Mouse (Mus musculus): ENCODE results near the gene Rhot1. TPM values are rescaled to one million over a fixed set of nuclear protein-coding genes. Genes with fewer than 3 reads are reported as not detected.

The Rhot1 gene
- polyA plus RNA-seq, 1 experiment from 2014 or later = 76.2 TPM

DNA sequence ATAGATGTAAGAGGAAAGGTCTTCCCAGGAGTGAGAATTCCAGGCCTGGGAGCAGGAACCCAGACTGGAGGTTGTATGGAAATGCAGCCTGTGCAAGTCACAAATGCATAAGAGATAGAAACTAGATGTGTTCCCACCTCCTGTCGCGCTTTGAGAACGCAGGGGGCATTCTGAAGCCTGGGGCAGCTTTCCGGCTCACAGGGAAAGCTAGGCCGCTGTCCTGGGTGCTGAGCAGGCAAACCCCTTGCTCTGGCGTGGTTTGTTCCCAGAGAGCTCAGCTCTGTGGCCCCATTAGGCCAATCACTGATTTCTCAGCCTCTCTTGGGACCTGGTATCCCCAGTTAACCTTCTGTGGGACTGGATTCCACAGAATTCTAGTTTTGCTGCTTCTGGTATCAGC is 103.7 kb downstream of the Rhot1 start:
- Histone ChIP-seq H3K36me3 (no peaks in the 10 kb centered on the region), H3K27me3 (no peaks in the 10 kb centered on the region), H3K4me1 (replicated peaks) (peaks cover 83% of the 10 kb centered on the region), H3K9me3 (no peaks in the 10 kb centered on the region), H3K9ac (peak overlapping the region; percentile 23; the same call in 1 of the 2 replicates), H3K4me2 (no peak overlapping the region), H3K27ac (replicated peaks) (peak overlapping the region; percentile 90), H3K4me3 (no peak overlapping the region)
- WGBS = 3% methylated on average over 6 of the region's 6 CpGs
- no peak for ATAC-seq (ENCODE audit: low read depth)

DNA sequence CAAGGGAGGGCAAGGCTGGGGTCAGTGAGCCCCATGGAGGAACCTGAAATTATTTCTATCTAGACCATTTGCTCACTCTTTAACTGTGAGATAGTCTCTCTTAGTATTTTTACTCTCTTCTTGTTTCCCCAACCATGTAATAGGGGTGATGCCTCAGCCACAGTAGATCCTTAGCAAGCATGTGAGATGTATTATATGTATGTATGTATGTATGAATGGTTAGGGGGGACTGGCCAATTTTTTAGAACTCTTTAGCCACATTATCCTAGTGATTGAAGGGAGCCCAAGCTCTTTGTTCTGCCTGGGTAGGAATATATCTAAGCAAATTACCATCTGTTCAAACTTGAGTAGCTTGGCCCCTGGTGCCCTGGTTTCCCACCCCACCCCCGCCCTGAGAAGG is 104.6 kb downstream of the Rhot1 start:
- H3K4me1 ChIP-seq (replicated peaks) = peaks cover 89% of the 10 kb centered on the region

DNA sequence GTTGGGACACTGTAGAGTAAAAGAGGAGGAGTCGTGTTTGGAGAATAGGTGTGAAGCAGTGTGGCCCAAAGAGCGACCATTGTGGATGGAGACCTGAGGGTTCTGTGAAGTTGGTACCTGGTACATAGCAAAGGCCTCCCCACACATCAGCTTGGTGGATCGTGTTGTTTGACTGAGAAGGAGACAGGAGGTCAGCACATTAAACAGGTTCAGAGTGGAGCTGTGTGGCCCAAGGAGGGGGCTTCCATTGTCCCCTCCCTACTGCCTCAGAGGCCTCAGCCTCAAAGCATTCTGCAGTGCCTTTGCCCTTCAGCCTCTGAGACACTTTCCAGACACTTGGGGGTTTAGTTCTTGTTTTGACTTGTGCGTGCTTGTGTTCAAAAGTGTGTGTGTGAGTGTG is 105.1 kb downstream of the Rhot1 start:
- Histone ChIP-seq H3K4me2 (no peak overlapping the region), H3K4me1 (replicated peaks) (peaks cover 85% of the 10 kb centered on the region), H3K4me3 (no peak overlapping the region), H3K9ac (no peak overlapping the region), H3K9me3 (no peaks in the 10 kb centered on the region), H3K36me3 (no peaks in the 10 kb centered on the region), H3K27me3 (no peaks in the 10 kb centered on the region), H3K27ac (replicated peaks) (peak overlapping the region; percentile 90; the same call in 1 of the 2 replicates)
- WGBS = 61% methylated on average over 4 of the region's 4 CpGs
- ATAC-seq (ENCODE audit: low read depth) = no peak

More for the DNA sequence above, 104.6 kb downstream of the Rhot1 start:
- Histone ChIP-seq H3K27ac (replicated peaks) (peak overlapping the region; percentile 90), H3K9me3 (no peaks in the 10 kb centered on the region), H3K36me3 (no peaks in the 10 kb centered on the region), H3K4me2 (no peak overlapping the region), H3K9ac (no peak overlapping the region), H3K4me3 (no peak overlapping the region), H3K27me3 (no peaks in the 10 kb centered on the region)
- ATAC-seq (ENCODE audit: low read depth) = no peak
- 48% methylated on average over 1 of the region's 1 CpGs for WGBS

DNA sequence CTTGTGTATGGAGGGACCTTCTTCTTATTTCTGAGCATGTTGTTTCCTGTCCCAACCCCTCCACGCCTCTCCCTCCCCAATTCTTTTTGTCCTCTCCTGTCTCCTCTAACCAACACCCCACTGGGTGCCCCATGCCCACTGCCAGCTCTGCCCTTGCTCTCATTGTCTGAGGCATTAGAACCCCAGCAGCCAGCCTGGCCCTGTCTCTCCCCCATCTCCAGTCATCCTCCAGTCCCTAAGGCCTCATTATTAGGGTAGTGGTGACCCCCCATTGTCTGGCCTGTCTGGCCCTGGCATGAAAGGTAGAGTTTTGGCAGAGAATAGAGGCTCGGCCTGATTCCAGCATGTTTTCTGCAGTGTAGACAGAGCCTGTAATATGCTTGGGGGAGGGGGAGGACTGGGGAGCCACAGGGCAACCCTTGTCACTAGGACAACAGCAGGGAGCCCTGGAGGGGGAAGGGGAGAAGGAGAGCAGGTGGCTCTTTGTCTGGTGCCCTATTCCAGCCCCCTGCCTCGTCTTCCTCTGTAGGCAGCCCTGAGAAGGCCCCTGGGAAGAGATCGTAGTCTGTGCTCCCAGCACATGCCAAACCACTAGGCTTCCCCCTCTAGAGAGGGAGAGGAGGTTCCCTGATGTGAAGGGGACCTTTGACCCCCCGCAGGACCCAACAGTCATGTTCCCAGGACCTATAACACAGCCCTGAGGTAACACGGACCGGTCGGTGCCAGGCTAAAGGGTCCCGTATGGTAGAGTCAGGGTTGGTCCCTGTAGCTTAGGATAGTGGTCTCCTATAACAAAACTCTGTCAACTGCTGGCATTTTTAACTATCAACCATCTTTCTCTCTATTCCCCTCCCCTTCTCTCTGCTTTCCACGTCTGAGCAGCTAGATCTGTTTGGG is 107.2 kb downstream of the Rhot1 start:
- no peaks in the 10 kb centered on the region for H3K36me3 ChIP-seq
- H3K4me3 ChIP-seq = no peak overlapping the region
- peak overlapping the region; percentile 85 for H3K27ac ChIP-seq (replicated peaks)
- ATAC-seq (ENCODE audit: low read depth) = peak; percentile 80
- H3K4me2 ChIP-seq = no peak overlapping the region
- WGBS = 30% methylated on average over 10 of the region's 10 CpGs
- 0 out of 2 replicates have a peak overlapping the region, but pooled peaks have one; percentile 31 for H3K9ac ChIP-seq
- no peaks in the 10 kb centered on the region for H3K27me3 ChIP-seq
- H3K4me1 ChIP-seq (replicated peaks) = peaks cover 69% of the 10 kb centered on the region
- no peaks in the 10 kb centered on the region for H3K9me3 ChIP-seq

Other genes with a start within 250 kb of the Rhot1 start
- gene Utp6, start 246.6 kb upstream of the Rhot1 start, polyA plus RNA-seq (2015; fragmentation: Nextera tagmentation; extraction: Ambion mirVana) = 45.3 and 45.7 TPM in 2 replicates
- gene Suz12, start 215.9 kb upstream of the Rhot1 start, polyA plus RNA-seq (2015; fragmentation: Nextera tagmentation; extraction: Ambion mirVana) = 15.8 TPM in 2 replicates
- gene Crlf3, start 128.0 kb upstream of the Rhot1 start, polyA plus RNA-seq (2015; fragmentation: Nextera tagmentation; extraction: Ambion mirVana) = 17.7 and 19.9 TPM in 2 replicates
- 4.7 and 5.5 TPM in 2 replicates for gene Atad5, start 119.6 kb upstream of the Rhot1 start, polyA plus RNA-seq (2015; fragmentation: Nextera tagmentation; extraction: Ambion mirVana)
- gene Tefm, start 66.8 kb upstream of the Rhot1 start, polyA plus RNA-seq (2015; fragmentation: Nextera tagmentation; extraction: Ambion mirVana) = 26.6 and 27.2 TPM in 2 replicates
- 3.6 and 3.9 TPM in 2 replicates for gene Adap2, start 54.9 kb upstream of the Rhot1 start, polyA plus RNA-seq (2015; fragmentation: Nextera tagmentation; extraction: Ambion mirVana)
- 3.6 and 4.2 TPM in 2 replicates for gene Rnf135, start 25.2 kb upstream of the Rhot1 start, polyA plus RNA-seq (2015; fragmentation: Nextera tagmentation; extraction: Ambion mirVana)
- gene Rhbdl3, start 91.9 kb downstream of the Rhot1 start, polyA plus RNA-seq (2015; fragmentation: Nextera tagmentation; extraction: Ambion mirVana) = 16.3 and 16.6 TPM in 2 replicates
- 30.4 and 33.4 TPM in 2 replicates for gene 5730455P16Rik, start 169.0 kb downstream of the Rhot1 start, polyA plus RNA-seq (2015; fragmentation: Nextera tagmentation; extraction: Ambion mirVana)
- gene Zfp207, start 174.3 kb downstream of the Rhot1 start, polyA plus RNA-seq (2015; fragmentation: Nextera tagmentation; extraction: Ambion mirVana) = 217 and 226 TPM in 2 replicates
- 293 and 304 TPM in 2 replicates for gene Psmd11, start 219.6 kb downstream of the Rhot1 start, polyA plus RNA-seq (2015; fragmentation: Nextera tagmentation; extraction: Ambion mirVana)

Data from neural tube, embryonic 13.5 days (tissue).